Mouse (Mus musculus) thymus, adult 2 months (tissue): ENCODE results near the gene Bricd5.

ENCODE experiments used
- CTCF ChIP-seq: fragments of 200-500 bp; IDR thresholded peaks from 2 replicates; pipeline ENCODE4 v1.5.1; 2012; ENCODE audit warnings: mild to moderate bottlenecking, control low read depth, low read length, moderate library complexity, borderline replicate concordance; ENCODE audit not compliant: control insufficient read depth, poor library complexity, insufficient read depth; ENCODE audit errors: extremely low read depth
- POLR2A ChIP-seq: fragments of 200-500 bp; IDR thresholded peaks from 2 replicates; pipeline ENCODE4 v1.6.1; 2012; ENCODE audit warnings: mild to moderate bottlenecking, low read length, control low read depth, moderate library complexity; ENCODE audit not compliant: control insufficient read depth, poor library complexity, insufficient read depth; ENCODE audit errors: extremely low read depth

DNA sequence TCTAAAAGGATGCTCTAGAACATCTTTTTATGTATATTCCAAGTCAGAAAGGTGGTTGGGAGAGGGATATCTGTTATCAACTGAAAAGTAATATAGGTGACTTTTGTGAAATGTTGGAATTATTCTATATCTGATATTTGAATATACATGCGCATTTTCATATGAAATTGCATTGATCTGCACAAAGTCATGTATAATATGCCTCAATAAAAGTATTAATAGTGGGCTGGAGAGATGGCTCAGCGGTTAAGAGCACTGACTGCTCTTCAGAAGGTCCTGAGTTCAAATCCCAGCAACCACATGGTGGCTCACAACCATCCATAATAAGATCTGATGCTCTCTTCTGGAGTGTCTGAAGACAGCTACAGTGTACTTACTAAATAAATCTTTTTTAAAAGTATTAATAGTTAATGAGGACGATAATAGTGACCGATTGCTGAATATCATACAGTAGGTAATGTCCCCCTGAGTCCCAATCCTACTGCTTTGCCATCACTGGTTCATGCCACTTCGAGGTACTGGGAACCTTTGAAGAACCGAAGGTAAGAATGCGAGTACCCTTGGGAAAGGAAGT, 4.3 kb upstream of the Bricd5 start:
- TF ChIP-seq CTCF (no peak), POLR2A (no peak)
